Comparison of ENCODE assay signal across 14 mouse cellular contexts in the genomic region with DNA sequence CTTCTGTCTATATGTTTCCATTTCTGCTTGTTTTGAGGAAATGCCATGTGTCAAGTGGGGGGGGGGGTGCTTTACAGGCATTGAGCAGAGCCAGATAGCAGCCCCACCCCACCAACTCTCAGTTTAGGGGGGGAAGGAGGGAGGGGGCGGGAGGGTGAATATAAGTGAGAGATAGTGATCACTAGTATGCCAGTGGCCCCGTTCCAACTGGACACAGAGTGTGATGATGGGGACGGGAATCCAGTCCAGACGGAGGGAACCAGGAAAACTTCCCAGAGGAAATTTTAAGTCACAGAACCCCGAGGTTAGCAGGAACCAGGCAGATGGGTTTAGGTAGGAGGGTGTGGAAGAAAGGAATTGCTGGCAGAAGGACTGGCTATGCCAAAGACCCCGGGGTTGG. TPM values are rescaled to one million over a fixed set of nuclear protein-coding genes. Genes with fewer than 3 reads are reported as not detected.
DNase-seq lines count a peak whose midpoint lies in the region; ATAC-seq lines count a peak whose summit lies in the region.
"Had no signal": no experiment of that assay in that cellular context is flagged by ENCODE, and none has a peak within 500 bp of the region (broad histone marks: within the 10 kb centered on the region; RNA-seq: fewer than 3 reads in every experiment).

No protein-coding gene starts in this region.

- H3K36me3 ChIP-seq in heart, embryonic 10.5 days, result no peaks in the 10 kb centered on the region
- H3K36me3 ChIP-seq in forebrain, embryonic 13.5 days (ENCODE audit: poor library complexity, severe bottlenecking), result peaks cover 44% of the 10 kb centered on the region
- H3K36me3 ChIP-seq in hindbrain, embryonic 15.5 days, result peaks cover 30% of the 10 kb centered on the region
- H3K36me3 ChIP-seq in neural tube, embryonic 12.5 days, result peaks cover 41% of the 10 kb centered on the region
- H3K36me3 ChIP-seq: intestine, embryonic 15.5 days; limb, embryonic 13.5 days had no signal

- ATAC-seq in forebrain, embryonic 13.5 days, result no peak
- no peak for ATAC-seq in hindbrain, embryonic 15.5 days (ENCODE audit: low FRiP score, low read depth)
- no peak for ATAC-seq in neural tube, embryonic 12.5 days (ENCODE audit: low FRiP score, low read depth)
- ATAC-seq in frontal cortex, adult (ENCODE audit: low TSS enrichment), result no peak
- ATAC-seq: activated CD4-positive, CD25-positive, alpha-beta regulatory T cell, adult 4 months; intestine, embryonic 15.5 days had no signal

- DNase-seq in heart, adult 11 months, result peak; percentile 50
- DNase-seq in heart, embryonic 10.5 days (ENCODE audit: low spot score), result no peak
- DNase-seq in frontal cortex, postnatal 36 days (ENCODE audit: low spot score in 2 of 2), result no peak
- DNase-seq in thymus, postnatal 14 days, result no peak
- DNase-seq: kidney, postnatal 14 days; lung, adult 18-20 months had no signal

- H3K4me1 ChIP-seq in heart, embryonic 10.5 days, result peaks cover 17% of the 10 kb centered on the region
- H3K4me1 ChIP-seq in forebrain, embryonic 13.5 days, result peaks cover 26% of the 10 kb centered on the region
- peaks cover 28% of the 10 kb centered on the region for H3K4me1 ChIP-seq in hindbrain, embryonic 15.5 days (replicated peaks)
- peaks cover 21% of the 10 kb centered on the region for H3K4me1 ChIP-seq in neural tube, embryonic 12.5 days

- H3K27me3 ChIP-seq in heart, embryonic 10.5 days (ENCODE audit: insufficient read depth, poor library complexity, severe bottlenecking), result peaks cover 77% of the 10 kb centered on the region
- H3K27me3 ChIP-seq in forebrain, embryonic 13.5 days, result peaks cover 12% of the 10 kb centered on the region
- 0 out of 2 replicates have a peak, but pooled peaks cover 3% of the 10 kb centered on the region for H3K27me3 ChIP-seq in hindbrain, embryonic 15.5 days
- H3K27me3 ChIP-seq in neural tube, embryonic 12.5 days (replicated peaks), result peaks cover 6% of the 10 kb centered on the region

- H3K27ac ChIP-seq in heart, embryonic 10.5 days, result no peak overlapping the region
- no peak overlapping the region for H3K27ac ChIP-seq in forebrain, embryonic 13.5 days
- H3K27ac ChIP-seq in hindbrain, embryonic 15.5 days (replicated peaks), result no peak overlapping the region
- H3K27ac ChIP-seq in neural tube, embryonic 12.5 days, result no peak overlapping the region
- H3K27ac ChIP-seq: embryonic facial prominence, embryonic 10.5 days; intestine, embryonic 15.5 days; limb, embryonic 13.5 days had no signal

- no peaks in the 10 kb centered on the region for H3K9me3 ChIP-seq in heart, embryonic 10.5 days
- H3K9me3 ChIP-seq in forebrain, embryonic 13.5 days (replicated peaks), result no peaks in the 10 kb centered on the region
- H3K9me3 ChIP-seq in hindbrain, embryonic 15.5 days, result no peaks in the 10 kb centered on the region
- no peaks in the 10 kb centered on the region for H3K9me3 ChIP-seq in neural tube, embryonic 12.5 days
- H3K9me3 ChIP-seq: embryonic facial prominence, embryonic 10.5 days; intestine, embryonic 15.5 days; limb, embryonic 13.5 days had no signal

- peak overlapping the region; percentile 88 for H3K9ac ChIP-seq in forebrain, embryonic 13.5 days
- no peak overlapping the region for H3K9ac ChIP-seq in hindbrain, embryonic 15.5 days
- H3K9ac ChIP-seq in neural tube, embryonic 12.5 days, result 0 out of 2 replicates have a peak overlapping the region, but pooled peaks have one; percentile 77
- H3K9ac ChIP-seq: intestine, embryonic 15.5 days; limb, embryonic 13.5 days had no signal

- H3K4me3 ChIP-seq in heart, embryonic 10.5 days, result no peak overlapping the region
- peak overlapping the region; percentile 85 for H3K4me3 ChIP-seq in forebrain, embryonic 13.5 days
- peak overlapping the region; percentile 79 for H3K4me3 ChIP-seq in hindbrain, embryonic 15.5 days
- peak overlapping the region; percentile 74 for H3K4me3 ChIP-seq in neural tube, embryonic 12.5 days
- H3K4me3 ChIP-seq: intestine, embryonic 15.5 days; limb, embryonic 13.5 days had no signal

- peak overlapping the region; percentile 88 for H3K4me2 ChIP-seq in forebrain, embryonic 13.5 days
- peak overlapping the region; percentile 76 for H3K4me2 ChIP-seq in hindbrain, embryonic 15.5 days
- peak overlapping the region; percentile 82 for H3K4me2 ChIP-seq in neural tube, embryonic 12.5 days (replicated peaks)

- WGBS in heart, embryonic 10.5 days, result 65% methylated on average over 6 of the region's 6 CpGs
- 82% methylated on average over 6 of the region's 6 CpGs for WGBS in forebrain, embryonic 13.5 days
- WGBS in hindbrain, embryonic 15.5 days, result 66% methylated on average over 6 of the region's 6 CpGs
- WGBS in neural tube, embryonic 12.5 days, result 87% methylated on average over 6 of the region's 6 CpGs

RNA-seq across cellular contexts. Expression of a gene that starts 1.9 kb away (rescaled TPM):
- polyA plus RNA-seq in heart, embryonic 10.5 days (2016; fragmentation: Nextera tagmentation; extraction: Ambion mirVana), result 0.44 and 0.99 TPM in 2 replicates
- 47.3 and 53.2 TPM in 2 replicates for polyA plus RNA-seq in forebrain, embryonic 13.5 days (2015; fragmentation: Nextera tagmentation; extraction: Ambion mirVana)
- 78.0 and 87.6 TPM in 2 replicates for polyA plus RNA-seq in hindbrain, embryonic 15.5 days (2015; fragmentation: Nextera tagmentation; extraction: Ambion mirVana)
- 61.7 and 62.5 TPM in 2 replicates for polyA plus RNA-seq in neural tube, embryonic 12.5 days (2016; fragmentation: Nextera tagmentation; extraction: Ambion mirVana)

RNA-seq across cellular contexts. Expression of a gene that starts 21.6 kb away (rescaled TPM):
- polyA plus RNA-seq in heart, embryonic 10.5 days (2016; fragmentation: Nextera tagmentation; extraction: Ambion mirVana), result 14.2 and 14.3 TPM in 2 replicates
- 12.7 and 13.7 TPM in 2 replicates for polyA plus RNA-seq in forebrain, embryonic 13.5 days (2015; fragmentation: Nextera tagmentation; extraction: Ambion mirVana)
- polyA plus RNA-seq in hindbrain, embryonic 15.5 days (2015; fragmentation: Nextera tagmentation; extraction: Ambion mirVana), result 33.4 and 35.4 TPM in 2 replicates
- polyA plus RNA-seq in neural tube, embryonic 12.5 days (2016; fragmentation: Nextera tagmentation; extraction: Ambion mirVana), result 15.4 and 15.6 TPM in 2 replicates

RNA-seq across cellular contexts. Expression of a gene that starts 25.9 kb away (rescaled TPM):
- 64.7 and 64.8 TPM in 2 replicates for polyA plus RNA-seq in heart, embryonic 10.5 days (2016; fragmentation: Nextera tagmentation; extraction: Ambion mirVana)
- polyA plus RNA-seq in forebrain, embryonic 13.5 days (2015; fragmentation: Nextera tagmentation; extraction: Ambion mirVana), result 67.3 and 70.9 TPM in 2 replicates
- 89.8 and 91.9 TPM in 2 replicates for polyA plus RNA-seq in hindbrain, embryonic 15.5 days (2015; fragmentation: Nextera tagmentation; extraction: Ambion mirVana)
- 79.3 and 80.1 TPM in 2 replicates for polyA plus RNA-seq in neural tube, embryonic 12.5 days (2016; fragmentation: Nextera tagmentation; extraction: Ambion mirVana)

RNA-seq across cellular contexts. Expression of a gene that starts 26.1 kb away (rescaled TPM):
- polyA plus RNA-seq in heart, embryonic 10.5 days (2016; fragmentation: Nextera tagmentation; extraction: Ambion mirVana), result 0.38 and 0.58 TPM in 2 replicates
- 0.16 TPM in 1 of 2 replicates, not detected in the other for polyA plus RNA-seq in forebrain, embryonic 13.5 days (2015; fragmentation: Nextera tagmentation; extraction: Ambion mirVana)
- not detected in 2 replicates for polyA plus RNA-seq in hindbrain, embryonic 15.5 days (2015; fragmentation: Nextera tagmentation; extraction: Ambion mirVana)
- polyA plus RNA-seq in neural tube, embryonic 12.5 days (2016; fragmentation: Nextera tagmentation; extraction: Ambion mirVana), result not detected in 2 replicates
- polyA plus RNA-seq: activated CD4-positive, CD25-positive, alpha-beta regulatory T cell, adult 4 months; embryonic facial prominence, embryonic 10.5 days; intestine, embryonic 15.5 days; limb, embryonic 13.5 days had no signal

RNA-seq across cellular contexts. Expression of a gene that starts 26.3 kb away (rescaled TPM):
- polyA plus RNA-seq in heart, embryonic 10.5 days (2016; fragmentation: Nextera tagmentation; extraction: Ambion mirVana), result 2.7 and 3.4 TPM in 2 replicates
- polyA plus RNA-seq in forebrain, embryonic 13.5 days (2015; fragmentation: Nextera tagmentation; extraction: Ambion mirVana), result 5.3 and 6.7 TPM in 2 replicates
- 6.2 and 7.2 TPM in 2 replicates for polyA plus RNA-seq in hindbrain, embryonic 15.5 days (2015; fragmentation: Nextera tagmentation; extraction: Ambion mirVana)
- polyA plus RNA-seq in neural tube, embryonic 12.5 days (2016; fragmentation: Nextera tagmentation; extraction: Ambion mirVana), result 5.2 and 5.3 TPM in 2 replicates

Comparison
In these comparisons a context has a peak if more than half of its experiments do, and no peak if none do; other contexts are left out.
1. RNA of a gene that starts 1.9 kb away (polyA plus RNA-seq): 78.0 to 87.6 TPM in hindbrain, embryonic 15.5 days, 61.7 to 62.5 TPM in neural tube, embryonic 12.5 days and 47.3 to 53.2 TPM in forebrain, embryonic 13.5 days; 0.44 to 0.99 TPM in heart, embryonic 10.5 days; every median in the first group is over 10 times any median in the second.
2. Peak in every context shown above with its lines, with median percentiles within 50 percentile points of each other: H3K4me2 ChIP-seq.